8 mouse cellular contexts compared by ENCODE assay signal in the genomic region with DNA sequence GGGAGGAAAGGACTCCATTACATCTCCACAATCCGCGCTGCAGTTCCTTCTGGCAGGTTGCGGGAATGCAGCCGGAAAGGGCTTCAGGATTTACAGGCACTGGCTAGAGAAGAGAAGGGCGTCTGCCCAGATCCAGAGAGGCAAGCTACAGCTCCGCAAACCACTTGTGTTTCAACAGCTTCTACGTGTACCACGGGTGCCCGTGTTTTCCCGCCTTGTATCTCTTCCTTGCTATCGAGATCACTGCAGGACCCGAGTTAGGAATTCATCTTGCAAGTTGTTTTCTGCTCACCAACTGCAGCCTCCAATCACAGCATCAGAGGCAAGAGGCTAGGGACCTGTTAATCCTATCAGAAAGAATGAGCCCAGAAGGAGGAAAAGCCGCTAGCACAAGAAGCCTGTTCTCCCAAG. TPM values are rescaled to one million over a fixed set of nuclear protein-coding genes. Genes with fewer than 3 reads are reported as not detected.
DNase-seq lines count a peak whose midpoint lies in the region; ATAC-seq lines count a peak whose summit lies in the region.

No protein-coding gene starts in this region.

- no peaks in the 10 kb centered on the region; the same call in 1 of the 2 replicates for H3K9me3 ChIP-seq in embryonic facial prominence, embryonic 13.5 days
- H3K9me3 ChIP-seq in hindbrain, embryonic 15.5 days: no peaks in the 10 kb centered on the region
- H3K9me3 ChIP-seq in limb, embryonic 15.5 days: no peaks in the 10 kb centered on the region

- H3K36me3 ChIP-seq in embryonic facial prominence, embryonic 13.5 days: no peaks in the 10 kb centered on the region
- no peaks in the 10 kb centered on the region for H3K36me3 ChIP-seq in hindbrain, embryonic 15.5 days
- H3K36me3 ChIP-seq in limb, embryonic 15.5 days: no peaks in the 10 kb centered on the region

- peak overlapping the region; percentile 26 for H3K4me3 ChIP-seq in embryonic facial prominence, embryonic 13.5 days
- H3K4me3 ChIP-seq in hindbrain, embryonic 15.5 days: peak overlapping the region; percentile 23
- H3K4me3 ChIP-seq in limb, embryonic 15.5 days: peak overlapping the region; percentile 19; the same call in 1 of the 2 replicates

- WGBS in embryonic facial prominence, embryonic 13.5 days: 7% methylated on average over 13 of the region's 13 CpGs
- 10% methylated on average over 13 of the region's 13 CpGs for WGBS in hindbrain, embryonic 15.5 days
- 5% methylated on average over 13 of the region's 13 CpGs for WGBS in limb, embryonic 15.5 days

- H3K9ac ChIP-seq in embryonic facial prominence, embryonic 13.5 days: peak overlapping the region; percentile 22; the same call in 1 of the 2 replicates
- peak overlapping the region; percentile 6; the same call in 1 of the 2 replicates for H3K9ac ChIP-seq in hindbrain, embryonic 15.5 days
- no peak overlapping the region for H3K9ac ChIP-seq in limb, embryonic 15.5 days

- peak overlapping the region; percentile 54 for H3K4me2 ChIP-seq in embryonic facial prominence, embryonic 13.5 days
- H3K4me2 ChIP-seq in hindbrain, embryonic 15.5 days: peak overlapping the region; percentile 50
- H3K4me2 ChIP-seq in limb, embryonic 15.5 days: peak overlapping the region; percentile 41

- H3K27me3 ChIP-seq in embryonic facial prominence, embryonic 13.5 days: 0 out of 2 replicates have a peak, but pooled peaks cover 5% of the 10 kb centered on the region
- H3K27me3 ChIP-seq in hindbrain, embryonic 15.5 days: no peaks in the 10 kb centered on the region
- H3K27me3 ChIP-seq in limb, embryonic 15.5 days: 0 out of 2 replicates have a peak, but pooled peaks cover 4% of the 10 kb centered on the region

- peak; percentile 31 to 72 for DNase-seq in adrenal gland, adult (ENCODE audit: inconsistent age in 2 of 2, low spot score in 1 of 2)
- no peak for DNase-seq in adrenal gland, postnatal 4 days (ENCODE audit: low spot score in 2 of 2)
- peak; percentile 28 for DNase-seq in ES-CJ7 (ENCODE audit: low read depth, low spot score)
- peak; percentile 45 for DNase-seq in right cerebral cortex, postnatal 25 days
- DNase-seq in thymus, adult 18-20 months: no peak

- ATAC-seq in embryonic facial prominence, embryonic 13.5 days (ENCODE audit: insufficient number of reproducible peaks, insufficient read depth, low FRiP score, low TSS enrichment, low read depth): 0 out of 2 replicates have a peak, but pooled peaks have one; percentile 26
- ATAC-seq in hindbrain, embryonic 15.5 days (ENCODE audit: low FRiP score, low read depth): peak; percentile 76
- ATAC-seq in limb, embryonic 15.5 days (ENCODE audit: insufficient number of reproducible peaks, low FRiP score, low TSS enrichment, low read depth): no peak

- H3K27ac ChIP-seq in embryonic facial prominence, embryonic 13.5 days: no peak overlapping the region
- H3K27ac ChIP-seq in hindbrain, embryonic 15.5 days (replicated peaks): peak overlapping the region; percentile 55
- no peak overlapping the region for H3K27ac ChIP-seq in limb, embryonic 15.5 days

- H3K4me1 ChIP-seq in embryonic facial prominence, embryonic 13.5 days: peaks cover 13% of the 10 kb centered on the region; the same call in 1 of the 2 replicates
- H3K4me1 ChIP-seq in hindbrain, embryonic 15.5 days (replicated peaks): peaks cover 15% of the 10 kb centered on the region
- H3K4me1 ChIP-seq in limb, embryonic 15.5 days: peaks cover 11% of the 10 kb centered on the region

RNA-seq across cellular contexts. Expression of a gene that starts 35.8 kb away (rescaled TPM):
- total RNA-seq in adrenal gland, postnatal 4 days (2021): 10 to 100 TPM; 42.5 to 42.6 TPM
- polyA plus RNA-seq in embryonic facial prominence, embryonic 13.5 days (2015; fragmentation: Nextera tagmentation; extraction: Ambion mirVana): 13.2 and 13.5 TPM in 2 replicates
- 16.1 and 17.8 TPM in 2 replicates for polyA plus RNA-seq in hindbrain, embryonic 15.5 days (2015; fragmentation: Nextera tagmentation; extraction: Ambion mirVana)
- polyA plus RNA-seq in limb, embryonic 15.5 days (2015; fragmentation: Nextera tagmentation; extraction: Ambion mirVana): 8.8 and 10.3 TPM in 2 replicates

Comparison
In these comparisons a context has a peak if more than half of its experiments do, and no peak if none do; other contexts are left out.
1. DNase-seq: peak in adrenal gland, adult (2 of 2), ES-CJ7 (single experiment) and right cerebral cortex, postnatal 25 days (single experiment); none in adrenal gland, postnatal 4 days (0 of 2) and thymus, adult 18-20 months (0 of 2).
2. Peak in every context shown above with its lines, with median percentiles within 50 percentile points of each other: H3K4me2 ChIP-seq and H3K4me3 ChIP-seq.